Mouse (Mus musculus) midbrain, postnatal 0 days (tissue): ENCODE measurements around the gene Ubac1. TPM values are rescaled to one million over a fixed set of nuclear protein-coding genes. Genes with fewer than 3 reads are reported as not detected.

Source experiments
- ATAC-seq: fragments of 200-750 bp; cut with Nextera tagmentation; 2 replicates; pipeline ENCODE4 v1.8.0; 2017; ENCODE audit warnings: moderate number of reproducible peaks, mild to moderate bottlenecking, moderate TSS enrichment, moderate library complexity; ENCODE audit not compliant: low FRiP score
- DNase-seq: peaks from one replicate; pipeline ENCODE4 v3.0.0-alpha.2; 2015; ENCODE audit warnings: low spot score
- H3K27ac ChIP-seq: fragments of 300-500 bp; sonication (generic); 2 replicates; pipeline ENCODE4 v1.5.1; 2014; ENCODE audit warnings: low read depth, mild to moderate bottlenecking, low read length, mixed read lengths
- H3K27me3 ChIP-seq: fragments of 300-500 bp; sonication (generic); 2 replicates; pipeline ENCODE4 v1.6.1; 2014; ENCODE audit warnings: low read length, control low read depth, mixed read lengths; ENCODE audit not compliant: insufficient read depth
- H3K36me3 ChIP-seq: fragments of 300-500 bp; sonication (generic); 2 replicates; pipeline ENCODE4 v1.6.1; 2014; ENCODE audit warnings: low read length, control low read depth, mixed read lengths; ENCODE audit not compliant: insufficient read depth
- H3K4me1 ChIP-seq: fragments of 300-500 bp; sonication (generic); 2 replicates; pipeline ENCODE4 v1.6.1; 2014; ENCODE audit warnings: mild to moderate bottlenecking, control low read depth, antibody characterized with exemption, low read length, mixed read lengths; ENCODE audit not compliant: insufficient read depth
- H3K4me2 ChIP-seq: fragments of 300-500 bp; sonication (generic); 2 replicates; pipeline ENCODE4 v1.6.1; 2014; ENCODE audit warnings: low read depth, mild to moderate bottlenecking, low read length, mixed read lengths; ENCODE audit not compliant: poor library complexity, severe bottlenecking
- H3K4me3 ChIP-seq: fragments of 300-500 bp; sonication (generic); 2 replicates; pipeline ENCODE4 v1.5.1; 2014; ENCODE audit warnings: low read depth, mild to moderate bottlenecking, low read length, moderate library complexity
- H3K9ac ChIP-seq: fragments of 300-500 bp; sonication (generic); replicated peaks from 2 replicates; pipeline ENCODE4 v1.6.1; 2014; ENCODE audit warnings: mild to moderate bottlenecking, low read length, moderate library complexity, mixed read lengths; ENCODE audit not compliant: poor library complexity, severe bottlenecking
- H3K9me3 ChIP-seq: fragments of 300-500 bp; sonication (generic); 2 replicates; pipeline ENCODE4 v1.6.1; 2016; ENCODE audit warnings: low read length, control low read depth
- CTCF ChIP-seq: IDR thresholded peaks from 2 replicates; pipeline ENCODE4 v1.5.1; 2016; ENCODE audit warnings: antibody characterized with exemption, mild to moderate bottlenecking
- WGBS: fragments of 180-500 bp; shearing (Covaris S2); extraction: QIAGEN DNeasy Blood & Tissue Kit; methylation state at CpG from one replicate; pipeline ENCODE4 v1.1.7; 2014; 5-methylcytosine and 5-hydroxymethylcytosine counted together
- polyA plus RNA-seq: library from polyadenylated mRNA; unstranded; fragments of >200 nt; fragmentation: Nextera tagmentation; extraction: Ambion mirVana; gene quantifications from 2 replicates; pipeline ENCODE4 v1.2.1, GENCODE M21; 2015
- total RNA-seq: library from RNA; depleted of rRNA; stranded (reverse); fragments of >200 nt; gene quantifications from 2 replicates; pipeline ENCODE4 v1.2.3, GENCODE M21; 2014; rRNA removed

Gene Ubac1
- total and polyA plus RNA-seq, 2 experiments from 2014 or later, result 100 to 158 TPM

DNA sequence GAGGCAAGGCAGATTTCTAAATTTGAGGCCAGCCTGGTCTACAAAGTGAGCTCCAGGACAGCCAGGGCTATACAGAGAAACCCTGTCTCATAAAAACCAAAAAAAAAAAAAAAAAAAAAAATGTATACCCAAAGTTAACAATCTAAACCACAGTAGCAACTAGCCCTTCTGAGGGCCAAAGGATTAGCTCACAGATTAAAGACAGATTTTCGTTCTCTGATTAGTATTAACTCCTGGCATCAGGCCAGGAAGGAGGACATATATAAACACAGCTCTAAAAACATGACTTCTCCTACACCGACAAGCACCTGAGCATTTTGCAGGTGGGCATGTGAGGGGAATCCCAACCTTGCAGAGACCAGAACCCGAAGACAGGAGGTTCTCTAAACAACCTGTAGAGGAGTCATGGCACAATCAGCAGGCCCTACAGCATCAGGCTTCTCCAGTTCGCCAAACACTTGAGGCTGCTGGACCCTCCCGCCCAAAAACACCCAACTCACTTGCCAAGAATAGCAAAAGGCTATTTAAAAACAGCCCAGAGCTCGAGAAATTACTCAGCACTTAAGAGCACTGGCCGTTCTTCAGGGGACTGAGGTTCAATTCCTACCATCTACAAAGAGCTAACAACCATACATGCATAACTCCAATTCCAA is 43.8 kb downstream of the Ubac1 start:
- Histone ChIP-seq H3K4me3 (no peak overlapping the region), H3K27ac (no peak overlapping the region), H3K4me2 (no peak overlapping the region), H3K36me3 (no peaks in the 10 kb centered on the region), H3K27me3 (no peaks in the 10 kb centered on the region), H3K9ac (no peak overlapping the region), H3K9me3 (no peaks in the 10 kb centered on the region), H3K4me1 (peaks cover 20% of the 10 kb centered on the region; the same call in 1 of the 2 replicates)
- no peak for ATAC-seq
- no peak for DNase-seq
- TF ChIP-seq CTCF, result no peak
- 75% methylated on average over 7 of the region's 7 CpGs for WGBS

GRCm38 (mm10) chr2:25975141-25975770 is 46.3 kb downstream of the Ubac1 start:
- H3K4me1 ChIP-seq, result peaks cover 19% of the 10 kb centered on the region; the same call in 1 of the 2 replicates
- no peaks in the 10 kb centered on the region for H3K27me3 ChIP-seq
- TF ChIP-seq CTCF, result no peak
- no peak overlapping the region for H3K27ac ChIP-seq
- DNase-seq, result no peak
- H3K36me3 ChIP-seq, result no peaks in the 10 kb centered on the region
- no peak for ATAC-seq
- H3K9me3 ChIP-seq, result no peaks in the 10 kb centered on the region
- no peak overlapping the region for H3K4me3 ChIP-seq
- H3K9ac ChIP-seq, result no peak overlapping the region
- WGBS, result 89% methylated on average over 4 of the region's 4 CpGs
- H3K4me2 ChIP-seq, result no peak overlapping the region

GRCm38 (mm10) chr2:25970426-25970825 is 51.1 kb downstream of the Ubac1 start:
- TF ChIP-seq CTCF, result no peak
- Histone ChIP-seq H3K36me3 (peaks cover 6% of the 10 kb centered on the region), H3K27me3 (no peaks in the 10 kb centered on the region), H3K27ac (no peak overlapping the region), H3K4me3 (no peak overlapping the region), H3K4me1 (peaks cover 5% of the 10 kb centered on the region; the same call in 1 of the 2 replicates), H3K4me2 (no peak overlapping the region), H3K9ac (no peak overlapping the region), H3K9me3 (no peaks in the 10 kb centered on the region)
- DNase-seq (no peak), ATAC-seq (no peak)
- WGBS, result 81% methylated on average over 2 of the region's 2 CpGs

DNA sequence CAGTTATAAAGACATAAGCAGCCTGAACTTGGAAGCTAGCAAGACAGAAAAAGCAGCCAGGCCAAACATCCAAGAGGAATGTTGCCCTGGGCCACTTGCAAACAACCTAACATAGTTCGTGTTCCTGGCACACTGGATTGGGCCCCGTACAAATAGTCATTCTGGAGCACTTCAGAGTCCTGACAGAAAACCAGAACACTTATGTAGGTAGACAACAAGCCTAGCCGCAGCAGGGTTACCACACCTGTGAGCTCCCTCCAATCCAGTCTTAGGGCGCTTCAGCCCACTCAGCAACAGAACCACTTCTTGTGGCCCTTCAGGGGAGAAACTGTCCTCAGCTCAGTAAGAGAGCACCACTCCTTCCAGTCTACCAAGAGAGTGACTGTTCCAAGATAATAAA is 52.2 kb downstream of the Ubac1 start:
- Histone ChIP-seq H3K27ac (no peak overlapping the region), H3K27me3 (no peaks in the 10 kb centered on the region), H3K9ac (no peak overlapping the region), H3K4me1 (peaks cover 5% of the 10 kb centered on the region; the same call in 1 of the 2 replicates), H3K4me2 (no peak overlapping the region), H3K4me3 (no peak overlapping the region), H3K9me3 (no peaks in the 10 kb centered on the region), H3K36me3 (peaks cover 13% of the 10 kb centered on the region)
- 96% methylated on average over 4 of the region's 4 CpGs for WGBS
- ATAC-seq (no peak), DNase-seq (no peak)
- no peak for TF ChIP-seq CTCF

- DNase-seq, result no peak
- WGBS, result 83% methylated on average over 3 of the region's 3 CpGs
- Histone ChIP-seq H3K27ac (no peak overlapping the region), H3K9me3 (no peaks in the 10 kb centered on the region), H3K4me2 (no peak overlapping the region), H3K27me3 (no peaks in the 10 kb centered on the region), H3K4me1 (no peaks in the 10 kb centered on the region), H3K4me3 (no peak overlapping the region), H3K9ac (no peak overlapping the region), H3K36me3 (peaks cover 42% of the 10 kb centered on the region)
- ATAC-seq, result no peak
- TF ChIP-seq CTCF, result no peak
Observed at GRCm38 (mm10) chr2:25949291-25949690, 72.3 kb downstream of the Ubac1 start.

Other genes with a start within 250 kb of the Ubac1 start
- gene Lcn11, start 244.7 kb downstream of the Ubac1 start, total RNA-seq, result not detected in 2 replicates
- gene Lcn11, start 244.7 kb downstream of the Ubac1 start, polyA plus RNA-seq, result not detected in 2 replicates
- gene Gm13539, start 239.5 kb downstream of the Ubac1 start, total RNA-seq, result not detected in 2 replicates
- not detected in 2 replicates for gene Gm13539, start 239.5 kb downstream of the Ubac1 start, polyA plus RNA-seq
- gene Glt6d1, start 205.9 kb downstream of the Ubac1 start, total RNA-seq, result not detected in 2 replicates
- gene Glt6d1, start 205.9 kb downstream of the Ubac1 start, polyA plus RNA-seq, result not detected in 2 replicates
- not detected in 2 replicates for gene Lcn9, start 198.6 kb downstream of the Ubac1 start, total RNA-seq
- not detected in 2 replicates for gene Lcn9, start 198.6 kb downstream of the Ubac1 start, polyA plus RNA-seq
- not detected in 2 replicates for gene Sohlh1, start 174.5 kb downstream of the Ubac1 start, total RNA-seq
- gene Sohlh1, start 174.5 kb downstream of the Ubac1 start, polyA plus RNA-seq, result not detected in 2 replicates
- 49.2 and 60.7 TPM in 2 replicates for gene Kcnt1, start 158.0 kb downstream of the Ubac1 start, total RNA-seq
- 21.7 and 22.1 TPM in 2 replicates for gene Kcnt1, start 158.0 kb downstream of the Ubac1 start, polyA plus RNA-seq
- 141 and 157 TPM in 2 replicates for gene Camsap1, start 38.5 kb downstream of the Ubac1 start, total RNA-seq
- gene Camsap1, start 38.5 kb downstream of the Ubac1 start, polyA plus RNA-seq, result 57.5 and 61.3 TPM in 2 replicates
- 35.2 and 40.7 TPM in 2 replicates for gene Nacc2, start 101.5 kb upstream of the Ubac1 start, total RNA-seq
- 21.4 and 23.9 TPM in 2 replicates for gene Nacc2, start 101.5 kb upstream of the Ubac1 start, polyA plus RNA-seq
- gene Lhx3, start 186.5 kb upstream of the Ubac1 start, total RNA-seq, result 0.38 TPM in 1 of 2 replicates, not detected in the other
- gene Lhx3, start 186.5 kb upstream of the Ubac1 start, polyA plus RNA-seq, result 0.12 TPM in 1 of 2 replicates, not detected in the other
- gene Qsox2, start 215.8 kb upstream of the Ubac1 start, total RNA-seq, result 19.2 and 25.6 TPM in 2 replicates
- 8.4 and 9.9 TPM in 2 replicates for gene Qsox2, start 215.8 kb upstream of the Ubac1 start, polyA plus RNA-seq